Mouse (Mus musculus) stomach, postnatal 0 days (tissue): ENCODE data around the gene Nsdhl. TPM values are rescaled to one million over a fixed set of nuclear protein-coding genes. Genes with fewer than 3 reads are reported as not detected.
A peak's percentile ranks its signal among the peaks of the same experiment; 100 is the strongest.

Experiments
- ATAC-seq: fragments of 200-750 bp; cut with Nextera tagmentation; 2 replicates; pipeline ENCODE4 v1.8.0; 2017; ENCODE audit not compliant: low FRiP score, low TSS enrichment
- DNase-seq: peaks from one replicate; pipeline ENCODE4 v3.0.0-alpha.2; 2016; ENCODE audit warnings: low spot score
- H3K27ac ChIP-seq: fragments of 300-500 bp; sonication (generic); replicated peaks from 2 replicates; pipeline ENCODE4 v1.5.1; 2014; ENCODE audit warnings: mild to moderate bottlenecking, control low read depth
- H3K27me3 ChIP-seq: fragments of 300-500 bp; sonication (generic); 2 replicates; pipeline ENCODE4 v1.6.1; 2014; ENCODE audit warnings: low read length; ENCODE audit not compliant: control insufficient read depth, insufficient read depth
- H3K36me3 ChIP-seq: fragments of 300-500 bp; sonication (generic); 2 replicates; pipeline ENCODE4 v1.6.1; 2014; ENCODE audit warnings: low read length, mixed read lengths; ENCODE audit not compliant: control insufficient read depth, insufficient read depth
- H3K4me1 ChIP-seq: fragments of 300-500 bp; sonication (generic); replicated peaks from 2 replicates; pipeline ENCODE4 v1.6.1; 2014; ENCODE audit warnings: antibody characterized with exemption; ENCODE audit not compliant: control insufficient read depth, insufficient read depth
- H3K4me2 ChIP-seq: fragments of 300-500 bp; sonication (generic); replicated peaks from 2 replicates; pipeline ENCODE4 v1.6.1; 2014; ENCODE audit warnings: low read depth, mild to moderate bottlenecking, control low read depth, moderate library complexity
- H3K4me3 ChIP-seq: fragments of 300-500 bp; sonication (generic); 2 replicates; pipeline ENCODE4 v1.5.1; 2014; ENCODE audit warnings: low read depth, low read length, control low read depth
- H3K9ac ChIP-seq: fragments of 300-500 bp; sonication (generic); 2 replicates; pipeline ENCODE4 v1.6.1; 2014; ENCODE audit warnings: mild to moderate bottlenecking, low read length, control low read depth, mixed read lengths
- H3K9me3 ChIP-seq: fragments of 300-500 bp; sonication (generic); 2 replicates; pipeline ENCODE4 v1.6.1; 2016; ENCODE audit warnings: low read length; ENCODE audit not compliant: control insufficient read depth
- CTCF ChIP-seq: IDR thresholded peaks from 2 replicates; pipeline ENCODE4 v1.5.1; 2016; ENCODE audit warnings: antibody characterized with exemption, low read depth, mild to moderate bottlenecking, moderate library complexity
- EP300 ChIP-seq: optimal IDR thresholded peaks from 2 replicates; pipeline ENCODE3; 2016; ENCODE audit warnings: antibody characterized with exemption
- WGBS: fragments of 180-500 bp; shearing (Covaris S2); extraction: QIAGEN DNeasy Blood & Tissue Kit; methylation state at CpG from one replicate; pipeline ENCODE4 v1.1.7; 2014; 5-methylcytosine and 5-hydroxymethylcytosine counted together
- microRNA counts: library from miRNA; unstranded; fragments of <30 nt; microRNA quantifications from one replicate; lab custom pipeline; 2015
- microRNA-seq: library from miRNA; unstranded; fragments of <30 nt; microRNA quantifications from one replicate; pipeline ENCODE4, GENCODE M21; 2016
- polyA plus RNA-seq: library from polyadenylated mRNA; unstranded; fragments of >200 nt; fragmentation: Nextera tagmentation; extraction: Ambion mirVana; gene quantifications from 2 replicates; pipeline ENCODE4 v1.2.1, GENCODE M21; 2015

The Nsdhl gene
- polyA plus RNA-seq, 1 experiment from 2014 or later: 25.1 TPM

DNA sequence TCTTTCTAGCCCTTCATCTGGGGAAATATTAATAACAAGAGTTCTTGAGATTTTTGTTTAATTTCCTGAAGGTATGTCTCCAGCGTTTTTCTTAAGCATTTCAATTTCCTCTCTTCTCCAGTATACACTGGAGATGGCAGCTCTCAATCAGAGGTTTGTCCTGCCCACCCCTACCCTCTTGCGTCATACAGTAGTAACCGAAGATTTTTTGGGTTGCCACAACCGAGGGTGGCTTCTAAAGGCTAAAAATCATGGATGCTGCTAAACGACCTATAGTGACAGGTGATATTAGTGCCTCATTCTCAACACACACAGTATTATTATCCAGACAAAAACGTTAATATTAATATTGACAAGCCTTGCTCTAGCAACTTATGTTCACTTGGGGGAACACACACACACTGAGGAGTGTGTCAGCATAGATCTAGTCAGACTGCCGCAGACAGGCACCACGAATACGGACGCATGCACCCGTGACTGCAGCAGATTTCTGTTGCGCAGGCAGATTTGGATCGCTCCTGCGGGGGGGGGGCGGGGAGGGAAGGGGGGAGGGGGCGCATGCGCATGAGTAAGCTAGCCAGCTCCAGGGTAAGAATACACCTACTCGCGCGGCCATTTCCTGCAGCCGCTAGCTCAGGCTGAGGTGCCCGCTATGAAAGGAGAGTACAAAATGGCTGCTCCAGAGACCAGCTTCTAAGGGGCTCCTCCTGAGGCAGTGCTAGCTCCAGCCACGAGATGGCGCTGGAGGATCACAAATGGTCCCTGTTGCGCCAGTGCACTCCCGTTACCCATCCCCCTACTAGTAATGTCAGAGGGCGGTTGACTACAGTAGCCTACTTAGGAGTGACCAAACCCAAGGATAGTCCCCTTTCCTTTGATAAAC lies 89.5 kb downstream of the Nsdhl start:
- ATAC-seq (peak; percentile 99), DNase-seq (peak; percentile 90)
- no peaks in the 10 kb centered on the region for H3K36me3 ChIP-seq
- H3K4me3 ChIP-seq: peak overlapping the region; percentile 18
- no peak for TF ChIP-seq EP300
- peak; percentile 89 for TF ChIP-seq CTCF
- H3K9ac ChIP-seq: 0 out of 2 replicates have a peak overlapping the region, but pooled peaks have one; percentile 23
- 0 out of 2 replicates have a peak overlapping the region, but pooled peaks have one; percentile 45 for H3K27ac ChIP-seq
- H3K9me3 ChIP-seq: no peaks in the 10 kb centered on the region
- H3K4me2 ChIP-seq: peak overlapping the region; percentile 36
- 17% methylated on average over 22 of the region's 27 CpGs for WGBS
- H3K4me1 ChIP-seq: no peaks in the 10 kb centered on the region
- no peaks in the 10 kb centered on the region for H3K27me3 ChIP-seq

MicroRNA genes within 50 kb of the gene (microRNA counts, 519-probe panel; counts per million panel counts)
- microRNA mmu-miR-2137 (lab: Ali Mortazavi, UCI): not detected

Small RNA genes lying within 50 kb of the gene (microRNA-seq; reads per million reads assigned to microRNA genes)
- gene Mir2137: 0.96 reads per million

Other genes starting within 250 kb of the Nsdhl start
- gene Gabrq, start 93.4 kb upstream of the Nsdhl start, polyA plus RNA-seq: 0.10 TPM in 2 replicates
- 49.5 and 50.7 TPM in 2 replicates for gene Cetn2, start 146 bp upstream of the Nsdhl start, polyA plus RNA-seq
- gene Zfp185, start 68.8 kb downstream of the Nsdhl start, polyA plus RNA-seq: 15.4 and 17.3 TPM in 2 replicates
- 0.04 and 0.11 TPM in 2 replicates for gene Pnma5, start 118.5 kb downstream of the Nsdhl start, polyA plus RNA-seq
- 0.05 TPM in 2 replicates for gene Pnma3, start 146.2 kb downstream of the Nsdhl start, polyA plus RNA-seq
- 0.59 and 2.0 TPM in 2 replicates for gene Xlr4a, start 163.9 kb downstream of the Nsdhl start, polyA plus RNA-seq
- gene Xlr3a, start 178.5 kb downstream of the Nsdhl start, polyA plus RNA-seq: 2.7 and 7.4 TPM in 2 replicates
- gene Gm14685, start 198.5 kb downstream of the Nsdhl start, polyA plus RNA-seq: 0.46 and 0.61 TPM in 2 replicates
- 0.12 TPM in 1 of 2 replicates, not detected in the other for gene Xlr5b, start 230.2 kb downstream of the Nsdhl start, polyA plus RNA-seq
- gene DXBay18, start 230.9 kb downstream of the Nsdhl start, polyA plus RNA-seq: 0.18 and 0.42 TPM in 2 replicates